Mouse (Mus musculus): ENCODE measurements around the gene Slx4.

DNA sequence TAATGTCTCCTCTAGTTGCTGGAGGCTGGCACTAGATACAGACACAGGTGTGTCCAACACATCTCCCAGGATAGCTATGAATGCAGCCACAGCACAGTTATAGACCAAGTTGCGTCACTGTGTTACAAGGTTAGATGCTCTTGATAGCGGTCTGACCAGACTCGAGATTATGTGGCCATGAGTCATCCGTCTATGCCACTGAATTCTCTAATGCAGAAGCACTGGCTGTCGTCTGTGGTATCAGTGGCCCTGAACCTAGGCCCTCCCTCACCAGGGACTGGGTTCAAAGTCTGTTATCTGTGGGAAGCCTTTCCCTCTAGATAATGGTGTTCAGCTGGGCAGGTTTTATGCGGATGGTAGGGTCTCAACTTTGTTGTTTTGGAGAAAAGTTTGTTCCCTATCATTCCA, 28.8 kb upstream of the Slx4 start:
- TF ChIP-seq POLR2A (IDR thresholded peaks at IDR 0.05; ENCODE audit: low read depth, low read length): no peak
- TF ChIP-seq CTCF (conservative IDR thresholded peaks at IDR 0.05; ENCODE audit: insufficient read depth, insufficient read length, low read depth, low read length): no peak

All from kidney, adult 2 months (tissue).